Mouse (Mus musculus) heart, adult 2 months (tissue): Measurements from ENCODE around the gene Mex3d.

Experiments used
- CTCF ChIP-seq: fragments of 200-600 bp; IDR thresholded peaks from 2 replicates; pipeline ENCODE4 v1.8.1; 2022; ENCODE audit warnings: antibody characterized with exemption, mild to moderate bottlenecking, moderate library complexity
- EP300 ChIP-seq: fragments of 200-500 bp; IDR thresholded peaks from 2 replicates; pipeline ENCODE4 v1.6.1; 2011; ENCODE audit warnings: low read depth, low read length, control low read depth; ENCODE audit not compliant: insufficient read depth
- POLR2A ChIP-seq: fragments of 200-500 bp; IDR thresholded peaks from 2 replicates; pipeline ENCODE4 v1.6.1; 2011; ENCODE audit warnings: mild to moderate bottlenecking, low read depth, low read length, control low read depth; ENCODE audit not compliant: insufficient read depth

DNA sequence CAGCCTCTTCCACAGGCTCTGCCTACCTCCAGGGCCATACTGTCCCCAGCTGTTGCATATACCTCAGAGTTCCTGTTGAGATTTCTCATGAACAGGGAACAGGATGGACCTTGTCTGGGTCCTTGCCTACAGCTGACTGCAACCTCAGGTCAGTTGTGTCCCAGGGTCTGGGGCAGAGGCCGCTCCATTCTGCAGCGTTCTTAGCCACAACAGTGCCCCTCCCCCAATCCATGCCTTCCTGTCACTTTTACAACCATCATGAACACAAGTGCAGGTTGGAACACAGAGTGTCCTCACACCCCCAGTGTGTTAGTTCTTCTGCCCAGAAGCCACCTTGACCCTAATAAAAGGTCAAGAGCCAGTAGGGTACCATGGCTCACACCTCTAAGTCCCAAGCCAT lies 1.3 kb upstream of the Mex3d start:
- TF ChIP-seq CTCF: no peak
- TF ChIP-seq POLR2A: no peak
- no peak for TF ChIP-seq EP300
